Mouse (Mus musculus): Measurements from ENCODE around the gene Carns1. TPM values are rescaled to one million over a fixed set of nuclear protein-coding genes. Genes with fewer than 3 reads are reported as not detected.

The Carns1 gene
- total RNA-seq, 2 experiments from 2014 or later = 23.4 to 27.5 TPM

DNA sequence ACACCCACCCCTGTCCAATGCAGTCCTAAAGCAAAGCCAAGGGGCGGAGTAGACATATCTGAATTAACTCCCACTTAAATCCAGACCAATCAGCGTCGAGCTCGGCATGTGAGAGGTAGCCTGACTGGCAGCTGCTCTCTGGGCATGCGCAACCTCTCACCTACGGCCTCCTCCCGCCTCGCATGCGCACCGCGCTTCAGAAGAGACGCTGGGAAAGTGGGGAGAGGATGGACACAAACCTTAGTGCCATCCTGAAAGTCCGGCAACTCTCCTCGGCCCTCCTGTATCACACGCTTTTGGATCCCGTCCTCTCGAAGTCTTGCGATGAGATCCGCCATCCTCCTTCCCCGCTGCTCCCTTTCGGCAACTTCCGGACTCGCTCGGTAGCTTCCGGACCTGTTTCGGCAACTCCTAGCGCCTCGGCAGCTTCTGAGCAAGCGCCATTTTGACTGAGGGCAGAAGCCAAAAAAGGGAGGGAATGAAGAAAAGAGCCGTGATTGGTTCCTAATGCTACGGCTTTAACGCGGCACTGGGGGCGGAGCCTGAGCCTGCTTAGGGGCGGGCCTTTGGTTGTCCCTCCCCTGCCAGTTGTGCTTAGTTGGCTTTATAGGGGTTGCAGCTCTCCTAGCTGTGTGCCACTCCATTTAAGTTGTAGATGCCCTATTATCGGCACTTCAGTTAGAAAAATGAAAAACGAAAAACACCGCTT, 54.0 kb downstream of the Carns1 start:
- intact Hi-C loops (cut with DNase I; ENCODE audit: low total_unique reads) = no loop called here
- DNase-seq = peak; percentile 98

DNA sequence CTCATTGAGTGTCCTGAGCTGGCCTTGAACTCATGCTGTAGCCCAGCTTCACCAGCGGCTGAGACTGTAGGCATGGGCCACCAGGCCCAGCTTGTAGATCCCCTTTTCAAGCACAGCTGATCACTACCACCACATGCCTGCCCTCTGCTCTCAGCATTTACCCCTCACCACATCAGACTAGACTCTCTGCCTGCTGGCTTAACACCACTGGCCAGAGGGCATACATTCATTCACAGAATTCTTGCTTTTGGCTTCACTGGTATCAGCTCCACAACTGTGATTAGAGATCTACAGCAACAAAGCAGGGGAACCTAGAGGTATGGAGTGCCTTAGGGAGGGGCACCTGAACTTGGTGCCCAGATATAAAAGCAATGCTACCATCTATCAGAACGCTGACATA, 54.8 kb downstream of the Carns1 start:
- no peak for DNase-seq
- intact Hi-C loops (cut with DNase I; ENCODE audit: low total_unique reads) = no loop called here

DNA sequence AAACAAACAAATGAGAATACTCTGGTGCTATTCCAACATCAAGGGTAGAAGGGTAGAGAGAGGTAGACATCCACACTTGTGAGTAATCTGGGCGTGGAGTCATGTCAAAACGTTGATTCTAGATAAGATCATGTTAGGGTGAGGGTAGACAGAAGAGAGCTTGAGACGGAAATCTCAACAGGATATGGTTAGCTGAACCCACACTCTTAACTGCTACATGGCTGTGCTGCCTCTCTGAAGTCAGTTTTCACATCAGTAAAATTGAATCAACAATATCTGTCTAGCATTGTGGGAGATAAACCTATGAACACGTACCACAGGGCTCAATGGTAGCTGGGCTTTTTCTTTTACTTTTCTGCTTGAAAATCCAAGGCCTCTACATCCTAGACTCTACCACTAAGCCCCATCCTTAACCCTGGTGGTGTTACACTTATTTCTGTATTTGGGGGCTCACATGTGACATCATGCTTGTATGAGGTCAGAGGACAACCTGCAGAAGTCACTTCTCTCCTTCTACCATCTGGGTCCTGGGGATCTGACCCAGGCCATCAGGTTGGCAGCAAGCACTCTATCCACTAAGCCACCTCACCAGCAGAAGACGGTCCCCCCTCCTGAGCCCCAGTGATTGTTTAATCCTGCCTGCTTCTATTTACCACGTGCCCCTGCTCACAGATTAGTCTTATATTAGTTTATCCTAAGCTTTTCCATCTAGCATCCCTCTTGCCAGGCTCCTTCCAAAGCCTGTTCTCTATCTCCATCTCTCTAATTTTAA, 55.4 kb downstream of the Carns1 start:
- no peak for DNase-seq
- intact Hi-C loops (cut with DNase I; ENCODE audit: low total_unique reads) = no loop called here

DNA sequence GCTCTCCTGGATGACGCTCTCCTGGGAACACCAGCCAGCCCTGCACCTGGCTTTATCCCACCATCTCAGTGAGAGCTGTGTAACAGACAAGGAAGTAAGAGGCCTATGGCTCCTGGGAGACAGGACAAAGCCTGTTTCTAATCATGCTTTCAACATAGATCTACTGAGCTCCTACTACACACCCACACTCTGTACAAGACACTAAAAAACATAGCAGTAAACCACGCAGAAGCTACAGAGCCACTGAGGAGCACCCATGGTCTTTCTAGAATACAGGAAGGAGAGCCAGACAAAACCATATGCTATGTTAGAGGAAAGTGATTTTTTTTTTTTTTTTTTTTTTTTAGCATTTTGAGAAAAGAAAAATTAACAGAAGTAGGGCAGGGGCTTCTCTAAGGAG, 56.9 kb downstream of the Carns1 start:
- intact Hi-C loops (cut with DNase I; ENCODE audit: low total_unique reads) = no loop called here
- DNase-seq = no peak

DNA sequence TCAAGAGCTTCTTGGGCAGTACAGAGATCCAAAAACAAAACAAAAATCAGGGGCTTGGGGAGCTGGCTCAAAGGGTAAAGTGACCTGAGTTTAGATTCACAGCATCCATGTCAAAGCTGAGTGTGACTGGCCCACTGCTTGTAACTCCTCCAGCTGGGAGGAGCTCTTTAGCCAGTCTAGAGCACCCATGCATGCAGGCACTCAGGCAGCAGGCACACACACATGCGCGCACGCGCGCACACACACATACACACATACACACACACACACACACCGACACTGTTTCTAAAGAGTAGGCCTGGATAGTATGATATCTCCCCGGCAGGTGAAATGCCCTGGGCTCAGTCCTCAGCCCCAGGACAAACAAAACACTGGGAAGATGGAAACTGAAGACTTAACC, 58.3 kb downstream of the Carns1 start:
- DNase-seq = no peak
- intact Hi-C loops (cut with DNase I; ENCODE audit: low total_unique reads) = no loop called here

DNA sequence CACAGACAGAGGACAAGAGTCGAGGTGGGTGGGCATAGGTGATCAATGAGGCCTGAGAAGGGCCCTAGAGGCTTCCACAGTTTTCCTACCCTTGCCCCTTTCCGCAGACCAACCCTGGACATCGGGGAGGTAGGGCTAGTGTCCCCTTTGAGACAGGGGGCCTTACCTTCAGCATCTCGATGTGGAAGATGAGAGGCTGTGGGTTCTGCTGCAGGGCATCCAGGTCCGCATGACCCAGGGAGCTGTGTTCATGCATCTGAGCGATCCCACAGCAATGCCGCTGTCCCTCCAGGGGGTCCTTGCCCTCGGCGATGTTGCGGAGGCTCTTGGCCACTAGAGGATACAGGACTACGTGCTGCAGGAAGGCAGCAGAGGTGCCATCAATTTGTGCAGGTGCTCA, 59.5 kb downstream of the Carns1 start:
- no peak for DNase-seq
- intact Hi-C loops (cut with DNase I; ENCODE audit: low total_unique reads) = no loop called here

DNA sequence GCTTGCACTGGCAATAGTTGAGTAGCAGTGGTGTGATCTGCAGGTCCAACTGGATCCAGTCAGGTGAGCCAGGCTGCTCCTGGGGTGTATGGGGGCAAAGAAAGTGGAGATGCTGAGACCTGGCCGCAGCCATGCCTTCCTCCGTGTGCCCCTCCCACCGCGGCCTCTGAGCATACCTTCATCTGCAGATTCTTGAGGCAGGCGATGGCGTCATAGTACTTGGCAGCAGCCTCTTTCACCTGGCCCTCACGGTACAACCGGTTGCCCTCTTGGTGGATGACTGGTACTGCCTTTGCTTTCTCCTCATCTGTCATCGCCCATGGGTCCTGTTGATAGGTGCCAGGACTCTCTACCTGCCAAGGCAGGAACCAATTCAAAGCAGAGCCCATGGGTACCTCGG, 60.1 kb downstream of the Carns1 start:
- DNase-seq = no peak
- intact Hi-C loops (cut with DNase I; ENCODE audit: low total_unique reads) = no loop called here

DNA sequence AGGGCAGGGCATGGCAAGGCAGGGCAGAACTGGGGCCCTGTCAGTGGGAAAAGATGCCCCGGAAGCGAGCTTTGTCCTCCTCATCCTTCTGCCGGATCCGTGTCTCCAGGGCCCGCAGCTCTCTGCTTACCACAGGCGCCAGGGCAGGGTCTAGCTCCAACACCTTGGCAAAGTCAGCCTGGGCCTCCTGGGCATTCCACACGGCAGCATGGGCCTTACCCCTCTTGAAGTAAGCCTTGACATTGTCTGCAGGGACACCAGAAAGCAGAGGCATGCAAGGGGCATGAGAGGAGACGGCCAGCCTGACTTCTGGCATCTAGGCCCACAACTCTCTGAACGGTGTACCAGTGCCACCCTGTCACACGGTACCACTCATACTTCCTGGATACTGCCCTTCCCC, 60.7 kb downstream of the Carns1 start:
- intact Hi-C loops (cut with DNase I; ENCODE audit: low total_unique reads) = no loop called here
- no peak for DNase-seq

Small RNA genes lying within 50 kb of the gene (microRNA-seq; reads per million reads assigned to microRNA genes)
- gene Gm26115 = 0 reads per million in 2 experiments

Other genes with a start within 250 kb of the Carns1 start
- gene Aldh3b1, start 245.7 kb downstream of the Carns1 start, total RNA-seq (2021) = 1 to 10 TPM; 2.1 to 2.5 TPM
- gene Unc93b1, start 240.3 kb downstream of the Carns1 start, total RNA-seq (2021) = 10 to 100 TPM; 13.7 to 13.8 TPM
- gene Aldh3b3, start 216.8 kb downstream of the Carns1 start, total RNA-seq (2021) = not detected
- under 1 TPM; 0.38 to 0.80 TPM for gene Aldh3b2, start 203.2 kb downstream of the Carns1 start, total RNA-seq (2021)
- 1 to 10 TPM; 3.6 to 4.2 TPM for gene Acy3, start 188.9 kb downstream of the Carns1 start, total RNA-seq (2021)
- gene Tbx10, start 182.7 kb downstream of the Carns1 start, total RNA-seq (2021) = not detected
- gene Nudt8, start 174.9 kb downstream of the Carns1 start, total RNA-seq (2021) = 10 to 100 TPM; 19.2 to 19.6 TPM
- gene Gm49405, start 174.9 kb downstream of the Carns1 start, total RNA-seq (2021) = under 1 TPM; 0.18 to 0.31 TPM
- gene Doc2g, start 172.2 kb downstream of the Carns1 start, total RNA-seq (2021) = under 1 TPM; 0.57 to 0.84 TPM
- gene Ndufv1, start 162.7 kb downstream of the Carns1 start, total RNA-seq (2021) = 100 to 1,000 TPM; 365 to 434 TPM
- gene Gstp1, start 137.5 kb downstream of the Carns1 start, total RNA-seq (2021) = 100 to 1,000 TPM; 228 to 235 TPM
- gene Gstp2, start 129.5 kb downstream of the Carns1 start, total RNA-seq (2021) = 10 to 100 TPM; 72.8 to 85.9 TPM
- not detected for gene Gstp3, start 115.9 kb downstream of the Carns1 start, total RNA-seq (2021)
- gene Cabp2, start 93.9 kb downstream of the Carns1 start, total RNA-seq (2021) = not detected
- gene Cdk2ap2, start 78.3 kb downstream of the Carns1 start, total RNA-seq (2021) = 10 to 100 TPM; 17.3 to 17.5 TPM
- 1 to 10 TPM; 3.7 to 4.2 TPM for gene Pitpnm1, start 75.5 kb downstream of the Carns1 start, total RNA-seq (2021)
- 10 to 100 TPM; 51.4 to 57.9 TPM for gene Aip, start 49.6 kb downstream of the Carns1 start, total RNA-seq (2021)
- not detected for gene Gpr152, start 35.7 kb downstream of the Carns1 start, total RNA-seq (2021)
- under 1 TPM in 1 of 2 experiments, not detected in 1; 0.14 TPM for gene Cabp4, start 31.4 kb downstream of the Carns1 start, total RNA-seq (2021)
- gene Coro1b, start 26.9 kb downstream of the Carns1 start, total RNA-seq (2021) = 10 to 100 TPM; 31.7 to 31.8 TPM
- under 1 TPM; 0.29 to 0.78 TPM for gene Ptprcap, start 21.9 kb downstream of the Carns1 start, total RNA-seq (2021)
- 10 to 100 TPM; 28.5 to 31.3 TPM for gene Rps6kb2, start 12.1 kb downstream of the Carns1 start, total RNA-seq (2021)
- gene Tbc1d10c, start 15.8 kb upstream of the Carns1 start, total RNA-seq (2021) = 1 to 10 TPM; 2.7 TPM
- gene Ppp1ca, start 16.6 kb upstream of the Carns1 start, total RNA-seq (2021) = 100 to 1,000 TPM; 266 to 269 TPM
- gene Rad9a, start 26.2 kb upstream of the Carns1 start, total RNA-seq (2021) = 1 to 10 TPM; 3.1 to 3.4 TPM
- 1 to 10 TPM in 1 of 2 experiments, under 1 TPM in 1; 0.58 to 1.2 TPM for gene Clcf1, start 38.8 kb upstream of the Carns1 start, total RNA-seq (2021)
- gene AC109138.7, start 38.9 kb upstream of the Carns1 start, total RNA-seq (2021) = not detected
- 10 to 100 TPM; 21.4 to 22.7 TPM for gene Pold4, start 56.4 kb upstream of the Carns1 start, total RNA-seq (2021)
- gene Ssh3, start 93.7 kb upstream of the Carns1 start, total RNA-seq (2021) = 1 to 10 TPM; 2.6 to 4.4 TPM
- under 1 TPM; 0.62 to 0.90 TPM for gene Ankrd13d, start 107.7 kb upstream of the Carns1 start, total RNA-seq (2021)
- 10 to 100 TPM; 31.8 to 36.4 TPM for gene Grk2, start 130.7 kb upstream of the Carns1 start, total RNA-seq (2021)
- 10 to 100 TPM; 27.7 to 29.0 TPM for gene Kdm2a, start 222.8 kb upstream of the Carns1 start, total RNA-seq (2021)

Data from gastrocnemius, postnatal 14 days (tissue).